Mouse (Mus musculus) lung, adult 2 months (tissue): Measurements from ENCODE around the gene Acot11.

Experiments
- CTCF ChIP-seq: fragments of 200-500 bp; IDR thresholded peaks from 2 replicates; pipeline ENCODE4 v1.5.1; 2011; ENCODE audit warnings: mild to moderate bottlenecking, low read length, control low read depth; ENCODE audit not compliant: insufficient read depth
- POLR2A ChIP-seq: fragments of 200-500 bp; IDR thresholded peaks from 2 replicates; pipeline ENCODE4 v1.6.1; 2011; ENCODE audit warnings: low read depth, mild to moderate bottlenecking, control low read depth, low read length, borderline replicate concordance; ENCODE audit errors: extremely low read depth

- TF ChIP-seq CTCF (no peak), POLR2A (no peak)
Measured at GRCm38 (mm10) chr4:106737904-106738303, 66.9 kb downstream of the Acot11 start.
